Mouse (Mus musculus): ENCODE measurements around the gene Tspear.

DNA sequence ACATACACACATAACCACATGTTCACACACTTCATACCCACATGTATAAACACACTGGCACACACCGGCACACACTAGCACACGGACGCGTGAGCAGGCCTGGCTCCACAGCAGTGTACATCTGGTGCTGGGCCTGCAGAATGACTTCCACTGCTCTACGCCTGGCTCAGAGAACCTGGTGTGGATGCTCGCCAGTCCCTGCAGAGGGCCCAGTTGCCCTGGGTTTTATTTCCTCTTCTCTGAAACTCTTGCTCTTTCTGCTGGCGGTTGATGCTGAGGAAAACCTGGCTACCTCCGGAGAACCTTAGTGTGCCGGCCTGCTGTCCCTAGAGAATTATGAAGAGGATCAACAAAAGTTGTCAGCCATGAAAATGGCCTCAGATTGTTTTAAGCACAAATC, 34.3 kb upstream of the Tspear start:
- TF ChIP-seq CTCF (IDR thresholded peaks at IDR 0.05; ENCODE audit: low read depth, low read length) (no peak), EP300 (IDR thresholded peaks at IDR 0.05; ENCODE audit: insufficient read depth, low read depth, low read length) (no peak)

Measured in ES-Bruce4 (cell line).